8 mouse cellular contexts compared by ENCODE assay signal in genomic region chr2:152828011-152828370, GRCm38 (mm10). TPM values are rescaled to one million over a fixed set of nuclear protein-coding genes. Genes with fewer than 3 reads are reported as not detected.
A peak's percentile ranks its signal among the peaks of the same experiment; 100 is the strongest.
DNase-seq lines count a peak whose midpoint lies in the region; ATAC-seq lines count a peak whose summit lies in the region.

No protein-coding gene starts in this region.

- no peaks in the 10 kb centered on the region for H3K27me3 ChIP-seq in heart, embryonic 13.5 days (replicated peaks)
- no peaks in the 10 kb centered on the region for H3K27me3 ChIP-seq in embryonic facial prominence, embryonic 13.5 days

- H3K4me1 ChIP-seq in heart, embryonic 13.5 days, result peaks cover 66% of the 10 kb centered on the region
- peaks cover 57% of the 10 kb centered on the region for H3K4me1 ChIP-seq in embryonic facial prominence, embryonic 13.5 days

- no peak for DNase-seq in heart, adult 9 months (ENCODE audit: low spot score in 2 of 2)
- peak; percentile 75 for DNase-seq in kidney, adult 18-20 months
- DNase-seq in lung, postnatal 36 days, result peak; percentile 65
- DNase-seq in embryo, embryonic 10.5 days (ENCODE audit: low spot score), result no peak
- DNase-seq in embryo, embryonic 10 days (ENCODE audit: low spot score), result no peak
- no peak for DNase-seq in adrenal gland, postnatal 4 days (ENCODE audit: low spot score in 2 of 2)

- ATAC-seq in heart, embryonic 13.5 days (ENCODE audit: extremely low read depth, insufficient number of reproducible peaks, low FRiP score, low TSS enrichment), result no peak
- no peak for ATAC-seq in embryonic facial prominence, embryonic 13.5 days (ENCODE audit: insufficient number of reproducible peaks, insufficient read depth, low FRiP score, low TSS enrichment, low read depth)

- H3K9ac ChIP-seq in heart, embryonic 13.5 days, result peak overlapping the region; percentile 92
- peak overlapping the region; percentile 91 for H3K9ac ChIP-seq in embryonic facial prominence, embryonic 13.5 days

- H3K27ac ChIP-seq in heart, embryonic 13.5 days (replicated peaks), result peak overlapping the region; percentile 95
- no peak overlapping the region for H3K27ac ChIP-seq in embryonic facial prominence, embryonic 13.5 days

- H3K4me3 ChIP-seq in heart, embryonic 13.5 days, result peak overlapping the region; percentile 75
- H3K4me3 ChIP-seq in embryonic facial prominence, embryonic 13.5 days, result peak overlapping the region; percentile 73

- H3K36me3 ChIP-seq in heart, embryonic 13.5 days, result peaks cover 19% of the 10 kb centered on the region
- peaks cover 15% of the 10 kb centered on the region for H3K36me3 ChIP-seq in embryonic facial prominence, embryonic 13.5 days

- H3K9me3 ChIP-seq in heart, embryonic 13.5 days, result no peaks in the 10 kb centered on the region
- no peaks in the 10 kb centered on the region for H3K9me3 ChIP-seq in embryonic facial prominence, embryonic 13.5 days

- H3K4me2 ChIP-seq in heart, embryonic 13.5 days, result peak overlapping the region; percentile 81
- H3K4me2 ChIP-seq in embryonic facial prominence, embryonic 13.5 days, result peak overlapping the region; percentile 82

- 47% methylated on average over 4 of the region's 4 CpGs for WGBS in heart, embryonic 13.5 days
- WGBS in embryonic facial prominence, embryonic 13.5 days, result 75% methylated on average over 4 of the region's 4 CpGs

RNA-seq across cellular contexts. Expression of gene Bcl2l1, which starts 3.5 kb away (rescaled TPM):
- 59.6 and 62.8 TPM in 2 replicates for polyA plus RNA-seq in heart, embryonic 13.5 days (2015; fragmentation: Nextera tagmentation; extraction: Ambion mirVana)
- 100 and 102 TPM in 2 replicates for polyA plus RNA-seq in embryonic facial prominence, embryonic 13.5 days (2015; fragmentation: Nextera tagmentation; extraction: Ambion mirVana)
- total RNA-seq in adrenal gland, postnatal 4 days (2021), result 10 to 100 TPM; 63.5 to 64.6 TPM

RNA-seq across cellular contexts. Expression of gene Tpx2, which starts 19.8 kb away (rescaled TPM):
- polyA plus RNA-seq in heart, embryonic 13.5 days (2015; fragmentation: Nextera tagmentation; extraction: Ambion mirVana), result 51.1 and 55.5 TPM in 2 replicates
- 86.4 and 86.6 TPM in 2 replicates for polyA plus RNA-seq in embryonic facial prominence, embryonic 13.5 days (2015; fragmentation: Nextera tagmentation; extraction: Ambion mirVana)
- 10 to 100 TPM; 31.7 to 39.7 TPM for total RNA-seq in adrenal gland, postnatal 4 days (2021)

Comparison
In these comparisons a context has a peak if more than half of its experiments do, and no peak if none do; other contexts are left out.
1. DNase-seq: peak in kidney, adult 18-20 months (single experiment) and lung, postnatal 36 days (single experiment); none in heart, adult 9 months (0 of 2), embryo, embryonic 10.5 days (single experiment), embryo, embryonic 10 days (single experiment) and adrenal gland, postnatal 4 days (0 of 2).